Mouse (Mus musculus) MEL-GATA-1-ER (cell line): ENCODE measurements around the gene Olfr665.
"Not testable (repeated sequence)": the region's sequence is repeated elsewhere in the genome, so short reads cannot be mapped to it uniquely, and the experiment has no call there.

Experiments used
- DNase-seq: peaks from one replicate; pipeline ENCODE4 v3.0.0-alpha.2; 2012; ENCODE audit warnings: low read depth; ENCODE audit errors: extremely low read depth

Gene Olfr665

GRCm38 (mm10) chr7:104877731-104878130, at the start of gene Olfr665:
Gene Olfr665, plus strand, starts transcription at chr7:104878031.
- DNase-seq: no peak

GRCm38 (mm10) chr7:104842503-104842902, 35.3 kb upstream of the Olfr665 start, which contains the start of gene Usp17lb:
Gene Usp17lb, minus strand, starts transcription at chr7:104842603.
- no peak for DNase-seq

- no peak for DNase-seq
These were observed 34.0 kb upstream of the Olfr665 start for GRCm38 (mm10) chr7:104843731-104844287.

GRCm38 (mm10) chr7:104851546-104851945, 26.3 kb upstream of the Olfr665 start:
- DNase-seq: not testable (repeated sequence)

GRCm38 (mm10) chr7:104855248-104855750, 22.5 kb upstream of the Olfr665 start:
- DNase-seq: no peak

- not testable (repeated sequence) for DNase-seq
These were observed 21.1 kb upstream of the Olfr665 start, which contains the start of gene Usp17la for GRCm38 (mm10) chr7:104856709-104857108. Gene Usp17la, plus strand, starts transcription at chr7:104857009.

- no peak for DNase-seq
These were observed 20.1 kb upstream of the Olfr665 start for GRCm38 (mm10) chr7:104857683-104858082.

GRCm38 (mm10) chr7:104861381-104861780, 16.4 kb upstream of the Olfr665 start:
- no peak for DNase-seq

GRCm38 (mm10) chr7:104895852-104896251, 18.0 kb downstream of the Olfr665 start, which contains the start of gene Olfr666:
Gene Olfr666, minus strand, starts transcription at chr7:104895952.
- DNase-seq: no peak

- DNase-seq: no peak
These were observed 43.6 kb downstream of the Olfr665 start, which contains the start of gene Olfr667 for GRCm38 (mm10) chr7:104921382-104921781. Gene Olfr667, minus strand, starts transcription at chr7:104921482.

- no peak for DNase-seq
These were observed 50.1 kb downstream of the Olfr665 start, which contains the start of gene Olfr668 for GRCm38 (mm10) chr7:104927957-104928356. Gene Olfr668, minus strand, starts transcription at chr7:104928057.
